ENCODE assay signal across 18 mouse cellular contexts in the genomic region with DNA sequence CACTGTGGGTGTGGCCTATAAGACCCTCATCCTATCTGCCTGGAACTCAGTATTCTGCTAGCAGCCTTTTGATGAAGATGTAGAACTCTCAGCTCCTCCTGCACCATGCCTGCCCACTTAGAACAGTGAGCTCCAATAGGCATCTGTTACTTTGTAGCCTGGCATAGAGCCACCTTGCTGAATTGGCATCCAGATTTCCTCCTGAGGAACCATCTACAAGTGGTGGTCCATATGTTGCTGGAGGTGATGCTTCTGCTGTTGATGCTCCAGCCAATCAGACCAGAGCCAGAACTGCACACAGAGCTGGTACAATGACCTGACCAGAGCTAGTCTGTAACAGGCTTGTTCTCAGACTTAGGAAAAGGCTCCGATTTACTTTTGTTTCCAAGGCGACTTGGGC. TPM values are rescaled to one million over a fixed set of nuclear protein-coding genes. Genes with fewer than 3 reads are reported as not detected.
A peak's percentile ranks its signal among the peaks of the same experiment; 100 is the strongest.
DNase-seq lines count a peak whose midpoint lies in the region; ATAC-seq and TF ChIP-seq lines count a peak whose summit lies in the region.
"Had no signal": no experiment of that assay in that cellular context is flagged by ENCODE, and none has a peak within 500 bp of the region (broad histone marks: within the 10 kb centered on the region; RNA-seq: fewer than 3 reads in every experiment).

No protein-coding gene starts in this region.

- TF ChIP-seq CTCF in left cerebral cortex, adult 2 months (IDR thresholded peaks at IDR 0.05), result no peak
- no peak for TF ChIP-seq CTCF in forebrain, postnatal 0 days (IDR thresholded peaks at IDR 0.05; ENCODE audit: low read depth)

- no peaks in the 10 kb centered on the region for H3K4me1 ChIP-seq in forebrain, postnatal 0 days (ENCODE audit: insufficient read depth)
- H3K4me1 ChIP-seq: heart, embryonic 15.5 days; hindbrain, embryonic 15.5 days; stomach, embryonic 15.5 days had no signal

- intact Hi-C loops in left cerebral cortex, postnatal 10 days (cut with DNase I), result no loop called here
- intact Hi-C loops in left cerebral cortex, adult 2 months (cut with DNase I), result no loop called here

- no peaks in the 10 kb centered on the region for H3K36me3 ChIP-seq in forebrain, postnatal 0 days (ENCODE audit: insufficient read depth)
- H3K36me3 ChIP-seq: heart, embryonic 15.5 days; hindbrain, embryonic 15.5 days; stomach, embryonic 15.5 days had no signal

- no peak overlapping the region for H3K4me2 ChIP-seq in forebrain, postnatal 0 days (ENCODE audit: low read depth)
- H3K4me2 ChIP-seq: heart, embryonic 15.5 days; hindbrain, embryonic 15.5 days; stomach, embryonic 15.5 days had no signal

- no peak overlapping the region for H3K27ac ChIP-seq in left cerebral cortex, adult 2 months
- H3K27ac ChIP-seq in forebrain, postnatal 0 days (ENCODE audit: low read depth, low read length), result no peak overlapping the region
- H3K27ac ChIP-seq: heart, embryonic 15.5 days; hindbrain, embryonic 15.5 days; stomach, embryonic 15.5 days had no signal

- H3K9me3 ChIP-seq in forebrain, postnatal 0 days (ENCODE audit: low read length), result no peaks in the 10 kb centered on the region
- H3K9me3 ChIP-seq: heart, embryonic 15.5 days; hindbrain, embryonic 15.5 days; stomach, embryonic 15.5 days had no signal

- H3K9ac ChIP-seq in forebrain, postnatal 0 days, result no peak overlapping the region
- H3K9ac ChIP-seq: heart, embryonic 15.5 days; hindbrain, embryonic 15.5 days; stomach, embryonic 15.5 days had no signal

- ATAC-seq in forebrain, postnatal 0 days, result peak; percentile 48
- no peak for ATAC-seq in CD4-positive, CD25-positive, alpha-beta regulatory T cell, adult 4 months

- peak; percentile 30 to 44 for DNase-seq in left cerebral cortex, postnatal 10 days (ENCODE audit: extremely low spot score in 1 of 2, low spot score in 2 of 2)
- no peak for DNase-seq in left cerebral cortex, adult 2 months (ENCODE audit: extremely low spot score in 1 of 2, low spot score in 2 of 2)
- peak; percentile 6 for DNase-seq in cerebellum, adult 8-10 months
- DNase-seq in forebrain, postnatal 0 days, result peak; percentile 55
- DNase-seq in layer of hippocampus, postnatal 36 days, result peak; percentile 59 to 64
- DNase-seq in adrenal gland, postnatal 36 days, result no peak
- DNase-seq in spleen, postnatal 14 days (ENCODE audit: low spot score in 2 of 2), result no peak
- DNase-seq: kidney, adult 2 months; thymus, postnatal 25 days had no signal

- no peaks in the 10 kb centered on the region for H3K27me3 ChIP-seq in forebrain, postnatal 0 days (ENCODE audit: insufficient read depth, low read length)
- H3K27me3 ChIP-seq: heart, embryonic 15.5 days; hindbrain, embryonic 15.5 days; stomach, embryonic 15.5 days had no signal

- WGBS in forebrain, postnatal 0 days, result 70% methylated on average over 2 of the region's 2 CpGs

- H3K4me3 ChIP-seq in left cerebral cortex, adult 2 months, result no peak overlapping the region
- no peak overlapping the region for H3K4me3 ChIP-seq in forebrain, postnatal 0 days (ENCODE audit: low read depth, low read length)
- H3K4me3 ChIP-seq: heart, embryonic 15.5 days; hindbrain, embryonic 15.5 days; stomach, embryonic 15.5 days had no signal

RNA-seq across cellular contexts. Expression of a gene that starts 2.9 kb away (rescaled TPM):
- under 1 TPM in 1 of 2 experiments, not detected in 1; 0.06 TPM for total RNA-seq in left cerebral cortex, postnatal 10 days (2021)
- not detected for total RNA-seq in left cerebral cortex, adult 2 months (2021)
- total RNA-seq in forebrain, postnatal 0 days (2014; rRNA removed), result under 0.01 and 0.24 TPM in 2 replicates
- 0.05 TPM in 1 of 2 replicates, not detected in the other for polyA plus RNA-seq in forebrain, postnatal 0 days (2015; fragmentation: Nextera tagmentation; extraction: Ambion mirVana)
- total RNA-seq in layer of hippocampus, postnatal 36 days (2021), result not detected
- polyA plus RNA-seq in CD4-positive, CD25-positive, alpha-beta regulatory T cell, adult 4 months (2017; shearing (Covaris generic)), result under 1 TPM in 1 of 2 experiments, not detected in 1; 0.43 TPM
- total RNA-seq in adrenal gland, postnatal 36 days (2021), result under 1 TPM in 1 of 2 experiments, not detected in 1; 0.07 TPM
- total RNA-seq: megakaryocyte-erythroid progenitor cell, adult 5-6 weeks had no signal
- polyA plus RNA-seq: heart, embryonic 15.5 days had no signal

RNA-seq across cellular contexts. Expression of a gene that starts 16.5 kb away (rescaled TPM):
- total RNA-seq in left cerebral cortex, postnatal 10 days (2021), result not detected
- not detected for total RNA-seq in left cerebral cortex, adult 2 months (2021)
- not detected in 2 replicates for total RNA-seq in forebrain, postnatal 0 days (2014; rRNA removed)
- polyA plus RNA-seq in forebrain, postnatal 0 days (2015; fragmentation: Nextera tagmentation; extraction: Ambion mirVana), result 0.08 and 0.13 TPM in 2 replicates
- not detected for total RNA-seq in layer of hippocampus, postnatal 36 days (2021)
- not detected for polyA plus RNA-seq in CD4-positive, CD25-positive, alpha-beta regulatory T cell, adult 4 months (2017; shearing (Covaris generic))
- total RNA-seq in adrenal gland, postnatal 36 days (2021), result not detected
- total RNA-seq: megakaryocyte-erythroid progenitor cell, adult 5-6 weeks had no signal
- polyA plus RNA-seq: cortical plate, adult 2 months; heart, embryonic 15.5 days; hindbrain, embryonic 15.5 days; lung, embryonic 16.5 days had no signal

RNA-seq across cellular contexts. Expression of a gene that starts 30.0 kb away (rescaled TPM):
- total RNA-seq in left cerebral cortex, postnatal 10 days (2021), result not detected
- total RNA-seq in left cerebral cortex, adult 2 months (2021), result not detected
- not detected in 2 replicates for total RNA-seq in forebrain, postnatal 0 days (2014; rRNA removed)
- not detected in 2 replicates for polyA plus RNA-seq in forebrain, postnatal 0 days (2015; fragmentation: Nextera tagmentation; extraction: Ambion mirVana)
- total RNA-seq in layer of hippocampus, postnatal 36 days (2021), result not detected
- polyA plus RNA-seq in CD4-positive, CD25-positive, alpha-beta regulatory T cell, adult 4 months (2017; shearing (Covaris generic)), result not detected
- under 1 TPM in 1 of 2 experiments, not detected in 1; 0.20 TPM for total RNA-seq in adrenal gland, postnatal 36 days (2021)
- total RNA-seq: left cerebral cortex, adult 8-10 months; megakaryocyte-erythroid progenitor cell, adult 5-6 weeks had no signal
- polyA plus RNA-seq: cortical plate, adult 2 months; gonadal fat pad, adult 2 months; heart, embryonic 15.5 days; hindbrain, embryonic 15.5 days; kidney, adult 2 months had no signal

RNA-seq across cellular contexts. Expression of a gene that starts 41.2 kb away (rescaled TPM):
- 1 to 10 TPM; 3.5 to 3.8 TPM for total RNA-seq in left cerebral cortex, postnatal 10 days (2021)
- 1 to 10 TPM; 5.5 to 6.5 TPM for total RNA-seq in left cerebral cortex, adult 2 months (2021)
- total RNA-seq in forebrain, postnatal 0 days (2014; rRNA removed), result 2.2 and 2.4 TPM in 2 replicates
- polyA plus RNA-seq in forebrain, postnatal 0 days (2015; fragmentation: Nextera tagmentation; extraction: Ambion mirVana), result 1.8 and 2.1 TPM in 2 replicates
- total RNA-seq in layer of hippocampus, postnatal 36 days (2021), result 1 to 10 TPM; 6.6 to 6.8 TPM
- 10 to 100 TPM; 15.4 to 17.4 TPM for polyA plus RNA-seq in CD4-positive, CD25-positive, alpha-beta regulatory T cell, adult 4 months (2017; shearing (Covaris generic))
- 10 to 100 TPM; 16.9 to 22.2 TPM for total RNA-seq in adrenal gland, postnatal 36 days (2021)

Comparison
In these comparisons a context has a peak if more than half of its experiments do, and no peak if none do; other contexts are left out.
1. DNase-seq: peak in left cerebral cortex, postnatal 10 days (2 of 2), cerebellum, adult 8-10 months (single experiment), forebrain, postnatal 0 days (single experiment) and layer of hippocampus, postnatal 36 days (2 of 2); none in left cerebral cortex, adult 2 months (0 of 2), adrenal gland, postnatal 36 days (0 of 2) and spleen, postnatal 14 days (0 of 2).